10 mouse cellular contexts compared by ENCODE assay signal in genomic region chr11:46308271-46308974, GRCm38 (mm10). TPM values are rescaled to one million over a fixed set of nuclear protein-coding genes. Genes with fewer than 3 reads are reported as not detected.
DNase-seq lines count a peak whose midpoint lies in the region; ATAC-seq and TF ChIP-seq lines count a peak whose summit lies in the region.
"Had no signal": no experiment of that assay in that cellular context is flagged by ENCODE, and none has a peak within 500 bp of the region (broad histone marks: within the 10 kb centered on the region; RNA-seq: fewer than 3 reads in every experiment).

No protein-coding gene starts in this region.

- no peak for ATAC-seq in hindbrain, embryonic 16.5 days

- H3K27ac ChIP-seq in cerebellum, adult 2 months (ENCODE audit: insufficient read depth, low read length): peak overlapping the region; percentile 59; the same call in 1 of the 2 replicates
- peak overlapping the region; percentile 83 for H3K27ac ChIP-seq in thymus, adult 2 months (ENCODE audit: control insufficient read depth, insufficient read depth, low read length)
- no peak overlapping the region for H3K27ac ChIP-seq in hindbrain, embryonic 16.5 days (ENCODE audit: low read depth, low read length)

- no peaks in the 10 kb centered on the region for H3K27me3 ChIP-seq in cerebellum, adult 2 months (ENCODE audit: control insufficient read depth, insufficient read depth, low read length)
- H3K27me3 ChIP-seq in thymus, adult 2 months (ENCODE audit: control insufficient read depth, insufficient read depth, low read length): no peaks in the 10 kb centered on the region
- H3K27me3 ChIP-seq in hindbrain, embryonic 16.5 days (replicated peaks; ENCODE audit: control insufficient read depth, insufficient read depth, low read length): no peaks in the 10 kb centered on the region
- H3K27me3 ChIP-seq in splenic B cell, adult 2 months (ENCODE audit: control insufficient read depth, insufficient read depth, low read length, poor library complexity, severe bottlenecking): no peaks in the 10 kb centered on the region

- 38% methylated on average over 11 of the region's 11 CpGs for WGBS in cerebellum, adult 2 months
- WGBS in thymus, adult 2 months: 53% methylated on average over 11 of the region's 11 CpGs
- 87% methylated on average over 11 of the region's 11 CpGs for WGBS in hindbrain, embryonic 16.5 days

- H3K9ac ChIP-seq in hindbrain, embryonic 16.5 days (ENCODE audit: low read depth, low read length): no peak overlapping the region
- H3K9ac ChIP-seq: lung, embryonic 14.5 days had no signal

- peak overlapping the region; percentile 95 for H3K4me3 ChIP-seq in cerebellum, adult 2 months (replicated peaks; ENCODE audit: insufficient read depth, low read depth, low read length)
- 0 out of 2 replicates have a peak overlapping the region, but pooled peaks have one; percentile 91 for H3K4me3 ChIP-seq in thymus, adult 2 months (ENCODE audit: control insufficient read depth, insufficient read depth, low read length)
- no peak overlapping the region for H3K4me3 ChIP-seq in hindbrain, embryonic 16.5 days (ENCODE audit: low read length)
- H3K4me3 ChIP-seq: myocyte had no signal

- H3K36me3 ChIP-seq in thymus, adult 2 months (ENCODE audit: control insufficient read depth, insufficient read depth, low read length): no peaks in the 10 kb centered on the region
- H3K36me3 ChIP-seq in hindbrain, embryonic 16.5 days (ENCODE audit: control insufficient read depth, insufficient read depth, low read length): no peaks in the 10 kb centered on the region
- H3K36me3 ChIP-seq in splenic B cell, adult 2 months (ENCODE audit: control insufficient read depth, insufficient read depth, low read length, poor library complexity, severe bottlenecking): no peaks in the 10 kb centered on the region

- no peak for TF ChIP-seq CTCF in cerebellum, adult 2 months (IDR thresholded peaks at IDR 0.05; ENCODE audit: borderline replicate concordance, insufficient read depth, low read depth, low read length)
- no peak for TF ChIP-seq CTCF in thymus, adult 2 months (IDR thresholded peaks at IDR 0.05; ENCODE audit: borderline replicate concordance, control insufficient read depth, extremely low read depth, insufficient read depth, low read length, poor library complexity)

- H3K9me3 ChIP-seq in hindbrain, embryonic 16.5 days (ENCODE audit: control insufficient read depth, low read length): no peaks in the 10 kb centered on the region

- DNase-seq in cerebellum, adult 2 months: peak in 1 of 2 experiments; percentile 26
- DNase-seq in cerebellum, postnatal 4 days (ENCODE audit: low spot score in 2 of 2): no peak
- DNase-seq in thymus, adult 2 months: peak; percentile 19
- DNase-seq in thymus, adult 18-20 months: no peak
- peak; percentile 72 for DNase-seq in splenic B cell, adult 2 months (ENCODE audit: low read depth, low spot score)
- DNase-seq in gastrocnemius, postnatal 14 days: no peak
- DNase-seq in left cerebral cortex, postnatal 4 days: no peak
- DNase-seq: lung, embryonic 14.5 days had no signal

- peaks cover 43% of the 10 kb centered on the region for H3K4me1 ChIP-seq in cerebellum, adult 2 months (ENCODE audit: control insufficient read depth, insufficient read depth, low read length)
- H3K4me1 ChIP-seq in thymus, adult 2 months (replicated peaks; ENCODE audit: control insufficient read depth, insufficient read depth, low read length): peaks cover 65% of the 10 kb centered on the region
- H3K4me1 ChIP-seq in hindbrain, embryonic 16.5 days (ENCODE audit: control insufficient read depth, insufficient read depth, low read depth, low read length): peaks cover 17% of the 10 kb centered on the region

- H3K4me2 ChIP-seq in hindbrain, embryonic 16.5 days (ENCODE audit: low read length): peak overlapping the region; percentile 64
- H3K4me2 ChIP-seq: lung, embryonic 14.5 days had no signal

- intact Hi-C loops in gastrocnemius, postnatal 14 days (cut with DNase I; ENCODE audit: low total_unique reads): no loop called here
- intact Hi-C loops in left cerebral cortex, postnatal 4 days (cut with DNase I): no loop called here

- TF ChIP-seq POLR2A in cerebellum, adult 2 months (IDR thresholded peaks at IDR 0.05; ENCODE audit: borderline replicate concordance, insufficient read depth, low read length): no peak
- no peak for TF ChIP-seq POLR2A in thymus, adult 2 months (IDR thresholded peaks at IDR 0.05; ENCODE audit: control insufficient read depth, extremely low read depth, insufficient read depth, low read length, poor library complexity)

RNA-seq across cellular contexts. Expression of gene Cyfip2, which starts 4.2 kb away (rescaled TPM):
- 200 and 203 TPM in 2 replicates for polyA plus RNA-seq in cerebellum, adult 2 months (2012; rRNA removed)
- polyA plus RNA-seq in thymus, adult 2 months (2012; rRNA removed): 85.4 and 114 TPM in 2 replicates
- 92.0 and 103 TPM in 2 replicates for polyA plus RNA-seq in hindbrain, embryonic 16.5 days (2015; fragmentation: Nextera tagmentation; extraction: Ambion mirVana)
- total RNA-seq in gastrocnemius, postnatal 14 days (2021): under 1 TPM; 0.49 to 0.70 TPM
- 100 to 1,000 TPM; 212 to 214 TPM for total RNA-seq in left cerebral cortex, postnatal 4 days (2021)

Comparison
In these comparisons a context has a peak if more than half of its experiments do, and no peak if none do; other contexts are left out.
1. DNase-seq: peak in thymus, adult 2 months (single experiment) and splenic B cell, adult 2 months (single experiment); none in cerebellum, postnatal 4 days (0 of 2), thymus, adult 18-20 months (0 of 2), gastrocnemius, postnatal 14 days (single experiment) and left cerebral cortex, postnatal 4 days (single experiment).